Mouse (Mus musculus) brain, embryonic 14.5 days (tissue): ENCODE results near the gene Nyap1.
A peak's percentile ranks its signal among the peaks of the same experiment; 100 is the strongest.

Experiments used
- CTCF ChIP-seq: fragments of 200-500 bp; IDR thresholded peaks from 2 replicates; pipeline ENCODE4 v1.5.1; 2012; ENCODE audit warnings: inconsistent platforms, mild to moderate bottlenecking, moderate library complexity, borderline replicate concordance; ENCODE audit not compliant: insufficient read depth, insufficient read length; ENCODE audit errors: extremely low read depth
- POLR2A ChIP-seq: fragments of 200-500 bp; IDR thresholded peaks from 2 replicates; pipeline ENCODE4 v1.6.1; 2012; ENCODE audit warnings: mild to moderate bottlenecking, inconsistent platforms, borderline replicate concordance; ENCODE audit not compliant: poor library complexity, insufficient read depth, insufficient read length, severe bottlenecking; ENCODE audit errors: extremely low read depth

DNA sequence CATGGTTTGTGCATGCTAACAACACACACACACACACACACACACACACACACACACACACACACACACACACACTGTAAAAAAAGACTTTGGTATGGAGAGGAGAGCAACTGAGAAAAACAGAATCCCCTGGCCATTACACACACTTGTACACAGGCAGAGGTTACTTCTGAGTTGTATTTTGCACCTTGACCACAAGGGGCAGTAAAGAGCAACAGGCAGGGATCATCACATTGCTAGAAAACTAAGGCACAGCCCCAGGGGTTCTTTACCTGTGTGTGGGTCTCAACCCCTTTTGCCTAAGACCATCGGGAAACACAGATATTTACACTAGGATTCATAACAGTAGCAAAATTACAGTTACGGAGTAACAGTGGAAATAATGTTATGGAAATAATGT, 29.3 kb upstream of the Nyap1 start:
- TF ChIP-seq CTCF: peak; percentile 78; the same call in 1 of the 2 replicates
- no peak for TF ChIP-seq POLR2A
